Mouse (Mus musculus): ENCODE results near the gene Plekhm2.

DNA sequence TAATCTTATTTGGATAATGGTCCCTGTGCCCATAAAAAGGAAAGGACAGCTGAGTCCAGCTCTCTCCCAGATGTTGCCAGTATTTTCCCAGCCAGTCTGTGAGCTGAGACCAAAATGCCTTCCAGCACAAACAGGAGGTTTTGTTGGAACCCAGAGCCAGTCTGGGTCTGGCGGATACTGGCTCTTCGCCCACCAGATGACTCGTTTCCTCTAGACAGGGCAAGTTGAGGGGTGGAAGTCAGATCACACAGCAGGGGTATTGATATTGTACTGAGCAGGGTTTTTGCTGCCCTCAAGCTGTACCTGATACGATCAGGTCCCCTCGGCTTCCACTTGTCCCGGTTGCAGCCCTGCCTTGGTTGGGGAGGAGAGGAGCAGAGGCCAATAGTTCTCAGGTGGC, 55.2 kb downstream of the Plekhm2 start:
- TF ChIP-seq POLR2A (IDR thresholded peaks at IDR 0.05; ENCODE audit: extremely low read depth, insufficient read depth, low read length) (no peak), CTCF (IDR thresholded peaks at IDR 0.05; ENCODE audit: extremely low read depth, insufficient read depth, low read length) (no peak)
